Mouse (Mus musculus) olfactory bulb, adult 2 months (tissue): ENCODE results near the gene Fndc3a. TPM values are rescaled to one million over a fixed set of nuclear protein-coding genes. Genes with fewer than 3 reads are reported as not detected.

ENCODE experiments used
- H3K27ac ChIP-seq: fragments of 200-500 bp; 2 replicates; pipeline ENCODE4 v1.5.1; 2012; ENCODE audit warnings: low read depth, low read length; ENCODE audit not compliant: insufficient read depth
- H3K4me1 ChIP-seq: fragments of 200-500 bp; 2 replicates; pipeline ENCODE4 v1.6.1; 2012; ENCODE audit warnings: low read length; ENCODE audit not compliant: control insufficient read depth, insufficient read depth
- H3K4me3 ChIP-seq: fragments of 200-500 bp; 2 replicates; pipeline ENCODE4 v1.5.1; 2012; ENCODE audit warnings: mild to moderate bottlenecking, low read depth, low read length, moderate library complexity; ENCODE audit not compliant: insufficient read depth
- CTCF ChIP-seq: fragments of 200-500 bp; IDR thresholded peaks from 2 replicates; pipeline ENCODE4 v1.5.1; 2012; ENCODE audit warnings: low read depth, mild to moderate bottlenecking, low read length, moderate library complexity; ENCODE audit not compliant: insufficient read depth
- POLR2A ChIP-seq: fragments of 200-500 bp; IDR thresholded peaks from 2 replicates; pipeline ENCODE4 v1.6.1; 2012; ENCODE audit warnings: mild to moderate bottlenecking, low read depth, low read length, moderate library complexity; ENCODE audit not compliant: insufficient read depth
- WGBS: fragments of 180-500 bp; shearing (Covaris S2); methylation state at CpG from one replicate; pipeline ENCODE4 v1.1.7; 2018; 5-methylcytosine and 5-hydroxymethylcytosine counted together
- polyA plus RNA-seq: library from polyadenylated mRNA; stranded (reverse); fragments of >200 nt; gene quantifications from 2 replicates; pipeline ENCODE4 v1.2.4, GENCODE M21; 2012; ENCODE audit warnings: low replicate concordance; ENCODE audit not compliant: missing spikeins, insufficient read depth, insufficient read length

The Fndc3a gene
- polyA plus RNA-seq, 1 experiment: not detected

GRCm38 (mm10) chr14:72625411-72625810 is 84.4 kb downstream of the Fndc3a start:
- no peak overlapping the region for H3K4me3 ChIP-seq

GRCm38 (mm10) chr14:72604077-72604476 is 105.7 kb downstream of the Fndc3a start:
- no peak for TF ChIP-seq POLR2A
- TF ChIP-seq CTCF: no peak
- H3K4me3 ChIP-seq: no peak overlapping the region
- H3K4me1 ChIP-seq: no peaks in the 10 kb centered on the region
- 88% methylated on average over 3 of the region's 3 CpGs for WGBS
- H3K27ac ChIP-seq: no peak overlapping the region

More at GRCm38 (mm10) chr14:72625411-72625810, 84.4 kb downstream of the Fndc3a start:
- Histone ChIP-seq H3K4me1 (no peaks in the 10 kb centered on the region), H3K27ac (no peak overlapping the region)
- TF ChIP-seq CTCF (no peak), POLR2A (no peak)

- H3K4me1 ChIP-seq: no peaks in the 10 kb centered on the region
- H3K4me3 ChIP-seq: peak overlapping the region; percentile 40
- H3K27ac ChIP-seq: 0 out of 2 replicates have a peak overlapping the region, but pooled peaks have one; percentile 67
- WGBS: 0% methylated on average over 8 of the region's 8 CpGs
- TF ChIP-seq CTCF (no peak), POLR2A (no peak)
Observed at GRCm38 (mm10) chr14:72603194-72603521, 106.6 kb downstream of the Fndc3a start.

- Histone ChIP-seq H3K27ac (peak overlapping the region; percentile 67; the same call in 1 of the 2 replicates), H3K4me1 (no peaks in the 10 kb centered on the region), H3K4me3 (peak overlapping the region; percentile 40)
- TF ChIP-seq CTCF (no peak), POLR2A (peak; percentile 52; the same call in 1 of the 2 replicates)
- WGBS: under 1% methylated on average over 20 of the region's 20 CpGs
Observed at GRCm38 (mm10) chr14:72602521-72603193, 107.1 kb downstream of the Fndc3a start.

GRCm38 (mm10) chr14:72601381-72602305 is 108.2 kb downstream of the Fndc3a start:
- WGBS: 48% methylated on average over 5 of the region's 5 CpGs
- no peak for TF ChIP-seq CTCF
- TF ChIP-seq POLR2A: no peak
- no peak overlapping the region for H3K4me3 ChIP-seq
- H3K27ac ChIP-seq: no peak overlapping the region
- no peaks in the 10 kb centered on the region for H3K4me1 ChIP-seq

- Histone ChIP-seq H3K4me1 (no peaks in the 10 kb centered on the region), H3K4me3 (no peak overlapping the region), H3K27ac (no peak overlapping the region)
- WGBS: 70% methylated on average over 6 of the region's 6 CpGs
- no peak for TF ChIP-seq POLR2A
- TF ChIP-seq CTCF: no peak
Observed at GRCm38 (mm10) chr14:72600375-72600774, 109.4 kb downstream of the Fndc3a start.

- WGBS: 92% methylated on average over 7 of the region's 7 CpGs
- H3K4me1 ChIP-seq: 0 out of 2 replicates have a peak, but pooled peaks cover under 1% of the 10 kb centered on the region
- H3K4me3 ChIP-seq: no peak overlapping the region
- no peak overlapping the region for H3K27ac ChIP-seq
- TF ChIP-seq POLR2A: no peak
- no peak for TF ChIP-seq CTCF
Observed at GRCm38 (mm10) chr14:72598976-72599740, 110.6 kb downstream of the Fndc3a start.

- no peak overlapping the region for H3K27ac ChIP-seq
- TF ChIP-seq POLR2A: no peak
- no peak for TF ChIP-seq CTCF
- H3K4me3 ChIP-seq: no peak overlapping the region
- 0 out of 2 replicates have a peak, but pooled peaks cover 2% of the 10 kb centered on the region for H3K4me1 ChIP-seq
- 87% methylated on average over 7 of the region's 7 CpGs for WGBS
Observed at GRCm38 (mm10) chr14:72594191-72594590, 115.6 kb downstream of the Fndc3a start.

GRCm38 (mm10) chr14:72589415-72589814 is 120.4 kb downstream of the Fndc3a start:
- H3K4me1 ChIP-seq: 0 out of 2 replicates have a peak, but pooled peaks cover 2% of the 10 kb centered on the region
- TF ChIP-seq CTCF (no peak), POLR2A (no peak)
- H3K27ac ChIP-seq: no peak overlapping the region
- WGBS: 93% methylated on average over 4 of the region's 4 CpGs
- H3K4me3 ChIP-seq: no peak overlapping the region
